Mouse (Mus musculus) megakaryocyte progenitor cell, adult 5-6 weeks (primary cell): ENCODE measurements around the gene Gps2. TPM values are rescaled to one million over a fixed set of nuclear protein-coding genes. Genes with fewer than 3 reads are reported as not detected.
"Not testable (repeated sequence)": the region's sequence is repeated elsewhere in the genome, so short reads cannot be mapped to it uniquely, and the experiment has no call there.

ENCODE experiments used
- ATAC-seq: replicated peaks from 2 replicates; pipeline ENCODE4 v1.8.0; 2016; ENCODE audit warnings: mild to moderate bottlenecking, moderate TSS enrichment, inconsistent platforms; ENCODE audit not compliant: poor library complexity
- total RNA-seq, 2 experiments: library from RNA; stranded (forward) in 1 of 2; stranded (reverse) in 1 of 2; fragments of 157-497, 149-512 nt in 1 of 2; fragments of 200-1000 nt in 1 of 2; gene quantifications; 2 replicates each; pipeline versions ENCODE4 v1.2.3 to v1.2.4; 2015 to 2017

Gps2 gene
- total RNA-seq, 2 experiments from 2014 or later, result 46.2 to 114 TPM

- peak; percentile 35 for ATAC-seq
These were observed 2.3 kb downstream of the Gps2 start for GRCm38 (mm10) chr11:69915667-69916627.

GRCm38 (mm10) chr11:69916652-69917378 lies 3.1 kb downstream of the Gps2 start:
- ATAC-seq, result not testable (repeated sequence)

DNA sequence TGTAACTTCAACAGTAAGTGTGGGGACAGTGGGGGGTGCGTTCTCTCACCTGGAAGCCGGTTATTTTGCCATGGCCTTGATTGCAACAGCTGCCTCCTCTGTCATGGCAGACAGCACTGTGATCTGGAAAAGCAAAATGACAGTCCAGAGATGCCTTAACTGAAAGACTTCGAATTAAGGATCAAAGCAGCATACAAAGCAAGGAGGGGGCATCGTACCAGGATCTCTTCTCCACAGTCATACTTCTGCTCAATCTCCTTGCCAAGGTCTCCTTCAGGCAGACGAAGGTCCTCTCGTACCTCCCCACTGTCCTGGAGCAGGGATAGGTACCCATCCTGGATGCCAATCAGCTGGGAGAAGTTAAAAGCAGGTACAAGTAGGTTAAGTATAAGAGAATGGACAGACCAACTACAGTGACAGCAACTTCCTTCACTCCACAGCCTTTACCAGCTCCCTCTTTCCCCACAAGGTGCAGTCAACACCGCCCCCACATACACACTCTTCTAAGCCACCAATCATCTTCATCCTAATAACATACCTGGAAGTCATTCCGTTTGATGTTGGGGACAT lies 3.8 kb downstream of the Gps2 start:
- no peak for ATAC-seq

DNA sequence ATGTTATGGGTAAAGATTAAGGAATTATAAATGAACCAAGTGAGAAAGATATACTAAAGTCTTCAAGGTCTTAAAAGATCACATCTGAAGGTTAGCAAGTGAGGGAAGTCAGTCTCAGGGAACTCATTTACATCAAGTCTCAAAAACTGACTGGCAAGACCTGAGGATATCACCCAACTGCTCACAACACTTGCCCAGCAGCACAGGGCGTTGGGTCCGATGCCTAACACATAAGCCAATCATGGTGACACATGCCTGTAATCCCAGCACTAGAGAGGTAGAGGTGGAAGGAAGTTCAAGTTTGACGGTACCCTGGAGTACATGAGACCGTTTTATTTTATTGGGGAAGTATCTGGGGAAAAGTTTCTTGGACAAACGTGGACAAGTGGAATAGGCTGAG lies 4.4 kb downstream of the Gps2 start:
- no peak for ATAC-seq

DNA sequence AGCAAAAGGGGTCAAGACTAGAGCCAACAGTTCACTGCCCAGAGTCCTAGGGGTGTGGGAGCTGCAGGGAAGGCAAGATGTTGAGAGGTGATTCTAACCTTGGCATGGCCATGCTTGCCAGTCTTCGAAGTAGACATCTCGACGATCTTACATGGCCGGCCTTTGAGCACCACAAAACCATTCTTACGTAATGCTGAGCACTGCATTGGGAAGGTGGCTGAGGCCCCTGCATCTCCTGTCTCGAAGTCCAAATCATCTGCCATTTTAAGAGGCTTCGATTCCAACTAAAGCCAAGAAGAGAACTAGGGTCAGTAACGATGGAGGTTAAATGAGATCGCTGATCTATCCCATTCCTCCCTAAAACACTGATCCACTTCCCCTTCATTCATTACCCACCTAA lies 5.4 kb downstream of the Gps2 start:
- no peak for ATAC-seq

DNA sequence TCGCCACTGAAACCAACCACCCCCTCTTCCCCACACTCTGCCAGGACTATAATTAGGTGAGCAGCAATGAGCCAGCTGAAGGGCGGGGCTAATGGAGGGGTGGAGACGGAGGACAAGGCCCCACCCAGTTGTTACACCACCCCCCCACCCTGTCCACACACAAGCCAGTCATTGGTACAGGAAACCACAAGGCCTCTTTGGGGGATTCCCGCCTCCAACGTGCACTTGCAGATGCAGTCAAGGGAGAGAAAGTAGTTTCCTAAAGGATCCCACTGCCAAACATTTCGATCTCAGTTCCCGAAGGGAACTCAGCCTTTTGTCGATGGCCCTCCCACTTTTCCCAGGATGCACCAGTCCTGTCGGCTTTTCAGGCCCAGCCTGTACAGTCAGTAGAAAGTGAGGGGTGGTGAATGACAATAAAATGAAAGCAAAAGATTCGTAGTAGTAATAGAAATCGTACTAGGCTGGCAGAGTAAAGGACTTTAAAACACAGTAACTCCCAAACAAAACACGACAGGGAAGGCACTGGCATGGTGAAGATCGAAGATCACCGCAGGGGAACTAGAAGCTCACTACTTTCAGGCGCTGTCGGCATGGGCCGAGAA lies 6.1 kb downstream of the Gps2 start:
- ATAC-seq, result peak; percentile 42

DNA sequence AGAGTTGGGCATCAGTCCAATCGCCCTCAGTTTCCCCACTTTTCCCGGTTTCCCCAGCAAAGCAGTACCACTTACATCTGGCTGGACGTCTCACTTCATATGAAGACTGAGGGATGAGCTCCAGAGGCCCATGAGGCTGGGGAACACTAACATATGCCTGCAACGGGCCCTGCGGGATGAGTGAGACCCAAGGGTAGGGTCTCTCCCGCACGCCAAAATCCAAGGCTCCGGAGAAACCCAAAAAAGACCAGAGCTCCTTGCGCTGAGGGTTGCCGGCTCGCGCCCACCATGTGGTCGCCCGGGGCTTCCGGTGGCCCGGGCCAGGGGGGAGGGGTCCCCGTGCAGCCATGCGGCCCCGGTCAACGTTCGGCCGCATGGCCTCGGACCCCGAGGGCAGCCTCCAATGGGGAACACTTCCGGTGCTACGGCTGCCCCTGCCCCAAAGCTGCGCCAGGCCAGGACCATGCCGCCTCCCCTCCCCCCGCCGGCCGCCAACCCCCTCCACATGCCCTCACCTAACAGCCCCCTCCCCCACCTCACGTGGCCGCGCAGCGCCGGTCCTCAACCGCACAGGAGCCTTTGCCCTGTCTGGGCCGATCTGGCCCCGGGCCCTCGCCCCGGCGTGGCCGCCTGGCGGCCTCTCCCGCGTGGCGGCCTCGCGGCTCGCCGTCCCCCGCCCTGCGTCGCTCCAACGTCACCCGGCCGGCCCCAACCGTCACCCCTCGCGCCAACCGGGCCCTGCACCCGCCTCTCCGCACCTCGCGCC lies 6.8 kb downstream of the Gps2 start:
- no peak for ATAC-seq

- ATAC-seq, result peak; percentile 73
These were observed 7.7 kb downstream of the Gps2 start, which contains the start of gene Eif5a for GRCm38 (mm10) chr11:69921114-69922011. TSS of gene Eif5a (minus strand) at chr11:69921958.

GRCm38 (mm10) chr11:69922012-69922756 lies 8.5 kb downstream of the Gps2 start:
- no peak for ATAC-seq

GRCm38 (mm10) chr11:69922796-69923195 lies 9.1 kb downstream of the Gps2 start:
- no peak for ATAC-seq

DNA sequence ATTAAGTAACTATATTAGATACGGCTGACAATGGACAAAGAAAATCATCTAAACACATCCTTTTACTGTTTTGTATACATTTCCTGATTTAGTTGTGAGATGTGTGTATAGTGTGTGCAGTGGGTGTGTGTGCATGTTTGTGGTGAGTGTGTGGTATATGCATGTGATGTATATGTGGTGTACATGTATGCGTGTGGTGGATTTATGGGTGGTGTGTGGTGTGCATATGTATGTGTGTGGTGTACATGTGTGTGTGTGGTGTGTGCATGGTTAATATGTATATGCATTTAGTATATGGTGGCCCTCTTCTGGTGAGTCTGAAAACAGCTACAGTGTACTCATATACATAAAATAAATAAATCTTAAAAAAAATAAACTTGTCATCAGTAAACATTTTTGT lies 13.8 kb downstream of the Gps2 start:
- no peak for ATAC-seq

DNA sequence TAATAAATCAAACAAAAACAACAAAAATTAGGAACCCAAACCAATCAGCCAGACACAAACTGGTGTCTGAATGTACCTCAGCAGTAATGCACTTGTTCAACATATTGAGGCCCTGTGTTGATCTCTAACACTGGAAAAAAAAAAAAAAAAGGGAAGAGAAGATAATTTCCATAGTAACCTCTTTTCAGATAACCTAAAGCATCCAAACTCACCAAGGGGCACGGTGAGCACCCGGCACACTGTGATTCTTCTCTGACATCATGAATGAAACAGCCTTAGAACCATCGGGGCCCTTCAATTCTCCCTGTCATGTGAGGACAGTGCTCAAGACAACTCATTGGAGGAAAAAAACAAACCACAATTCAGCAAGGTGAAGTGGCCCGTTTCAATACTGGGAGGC lies 16.0 kb downstream of the Gps2 start:
- no peak for ATAC-seq

DNA sequence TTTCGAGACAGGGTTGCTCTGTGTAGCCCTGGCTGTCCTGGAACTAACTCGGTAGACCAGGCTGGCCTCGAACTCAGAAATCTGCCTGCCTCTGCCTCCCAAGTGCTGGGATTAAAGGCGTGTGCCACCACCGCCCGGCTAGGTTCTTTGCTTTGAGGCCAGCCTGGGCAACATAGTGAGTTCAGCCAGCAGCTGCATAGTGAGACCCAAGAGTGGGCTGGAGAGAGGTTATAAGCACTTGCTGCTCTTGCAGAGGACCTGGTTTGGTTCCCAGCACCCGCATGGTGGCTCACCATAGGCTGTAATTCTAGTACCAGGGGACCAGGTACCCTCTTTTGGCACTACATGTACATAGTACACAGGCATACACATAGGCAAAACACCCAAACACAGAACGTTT lies 16.5 kb downstream of the Gps2 start:
- ATAC-seq, result not testable (repeated sequence)

- ATAC-seq, result peak; percentile 85
These were observed 17.4 kb downstream of the Gps2 start for GRCm38 (mm10) chr11:69930967-69931537.

GRCm38 (mm10) chr11:69931769-69932168 lies 18.1 kb downstream of the Gps2 start:
- no peak for ATAC-seq

GRCm38 (mm10) chr11:69932254-69932653 lies 18.6 kb downstream of the Gps2 start:
- ATAC-seq, result no peak

- no peak for ATAC-seq
These were observed 19.4 kb downstream of the Gps2 start for GRCm38 (mm10) chr11:69933066-69933465.

- ATAC-seq, result peak; percentile 74
These were observed 20.5 kb downstream of the Gps2 start for GRCm38 (mm10) chr11:69934169-69934568.
